Mouse (Mus musculus): ENCODE measurements around the gene Fam181a. TPM values are rescaled to one million over a fixed set of nuclear protein-coding genes. Genes with fewer than 3 reads are reported as not detected.

Fam181a gene
- 0.43 TPM in 1 of 2 replicates, not detected in the other for polyA plus RNA-seq (2015; fragmentation: Nextera tagmentation; extraction: Ambion mirVana)

DNA sequence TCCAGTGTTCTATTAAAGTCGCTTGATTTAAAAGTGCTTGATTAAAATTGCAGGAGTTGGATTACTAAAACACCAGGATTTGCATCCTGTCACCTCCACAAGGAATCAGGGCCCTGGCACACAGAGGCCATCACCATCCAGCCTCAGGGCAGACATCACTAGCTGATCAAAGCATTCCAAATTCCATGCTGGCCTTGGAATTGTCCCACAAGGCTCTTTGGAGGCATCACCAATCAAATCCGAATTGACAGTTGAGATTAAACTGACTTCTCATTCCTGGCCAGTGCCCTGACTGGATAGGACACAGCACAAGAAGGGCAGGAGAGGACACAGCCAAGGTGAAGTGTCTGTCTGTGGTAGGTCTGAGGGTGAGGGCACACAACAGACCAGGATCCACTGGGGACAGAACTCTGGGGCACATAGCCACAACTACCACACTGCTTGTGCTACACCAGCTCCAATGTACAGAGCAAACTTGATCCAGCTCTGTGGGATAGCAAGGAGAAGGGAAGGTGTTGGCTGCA lies at the start of gene Fam181a:
Fam181a (plus strand) TSS at position 232 of the 524 bp plus-strand sequence.
- no peak within 1 kb of the TSS for H3K4me3 ChIP-seq (ENCODE audit: low read length)
- H3K9ac ChIP-seq (ENCODE audit: low read length): no peak within 1 kb of the TSS
- peaks cover 3% of the 10 kb centered on the region; the same call in 1 of the 2 replicates for H3K4me1 ChIP-seq (replicated peaks; ENCODE audit: control insufficient read depth, insufficient read depth, low read length)
- no peak within 1 kb of the TSS for H3K27ac ChIP-seq (ENCODE audit: low read length)
- 59% methylated on average over 2 of the region's 2 CpGs for WGBS
- no peaks in the 10 kb centered on the region for H3K36me3 ChIP-seq (ENCODE audit: control insufficient read depth, insufficient read depth, low read length)
- H3K4me2 ChIP-seq (ENCODE audit: low read depth, low read length): no peak within 1 kb of the TSS
- H3K9me3 ChIP-seq (ENCODE audit: control insufficient read depth, low read length): no peaks in the 10 kb centered on the region; the same call in 1 of the 2 replicates
- no peak for ATAC-seq (ENCODE audit: low read depth)
- peaks cover 4% of the 10 kb centered on the region for H3K27me3 ChIP-seq (ENCODE audit: control insufficient read depth, insufficient read depth, low read depth, low read length)

DNA sequence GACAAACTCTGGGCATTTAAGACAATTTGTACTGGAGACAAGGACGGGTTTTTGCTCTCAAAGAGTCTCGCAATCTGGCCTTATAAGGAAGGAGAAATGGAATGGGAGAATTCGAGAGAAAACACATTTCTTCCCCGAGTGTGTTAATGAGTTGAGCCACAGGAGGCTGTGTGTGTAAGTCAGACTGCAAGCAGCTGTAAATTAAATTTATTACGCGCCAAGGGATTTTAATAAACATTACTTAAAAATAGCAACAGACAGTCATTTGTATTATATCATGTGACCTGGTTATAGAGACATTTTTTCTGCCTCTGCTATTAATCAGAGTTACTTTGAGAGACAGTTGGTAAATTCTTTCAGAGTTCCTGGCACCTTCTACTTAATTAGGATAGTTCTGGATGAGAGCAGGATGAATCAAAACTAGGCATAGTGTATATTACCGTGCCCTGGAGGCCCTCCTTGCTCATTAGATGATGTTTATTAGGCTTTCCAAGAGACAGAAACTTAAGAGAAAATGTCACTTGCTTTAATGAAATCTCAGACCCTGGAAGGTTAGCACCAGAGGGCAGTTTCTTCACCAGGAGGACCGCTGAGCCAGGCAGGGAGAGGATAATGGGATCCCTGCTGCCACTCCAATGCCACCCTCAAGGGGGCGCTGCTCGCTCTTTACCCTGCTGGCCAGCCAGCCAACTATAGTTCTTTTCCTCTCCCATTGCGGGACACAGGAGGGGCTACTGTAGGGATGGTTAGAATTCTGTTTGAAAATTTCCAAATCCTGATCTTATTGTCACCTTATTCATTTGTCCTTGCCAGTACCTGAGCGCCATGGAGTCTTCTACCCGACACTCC lies 48.5 kb upstream of the Fam181a start:
- H3K9me3 ChIP-seq (ENCODE audit: control insufficient read depth, low read length): no peaks in the 10 kb centered on the region
- no peaks in the 10 kb centered on the region for H3K36me3 ChIP-seq (ENCODE audit: control insufficient read depth, insufficient read depth, low read length)
- no peak overlapping the region for H3K27ac ChIP-seq (ENCODE audit: low read length)
- H3K4me2 ChIP-seq (ENCODE audit: low read depth, low read length): no peak overlapping the region
- 59% methylated on average over 13 of the region's 13 CpGs for WGBS
- H3K4me3 ChIP-seq (ENCODE audit: low read length): no peak overlapping the region
- no peaks in the 10 kb centered on the region for H3K4me1 ChIP-seq (replicated peaks; ENCODE audit: control insufficient read depth, insufficient read depth, low read length)
- H3K9ac ChIP-seq (ENCODE audit: low read length): no peak overlapping the region
- H3K27me3 ChIP-seq (ENCODE audit: control insufficient read depth, insufficient read depth, low read depth, low read length): no peaks in the 10 kb centered on the region
- ATAC-seq (ENCODE audit: low read depth): no peak

DNA sequence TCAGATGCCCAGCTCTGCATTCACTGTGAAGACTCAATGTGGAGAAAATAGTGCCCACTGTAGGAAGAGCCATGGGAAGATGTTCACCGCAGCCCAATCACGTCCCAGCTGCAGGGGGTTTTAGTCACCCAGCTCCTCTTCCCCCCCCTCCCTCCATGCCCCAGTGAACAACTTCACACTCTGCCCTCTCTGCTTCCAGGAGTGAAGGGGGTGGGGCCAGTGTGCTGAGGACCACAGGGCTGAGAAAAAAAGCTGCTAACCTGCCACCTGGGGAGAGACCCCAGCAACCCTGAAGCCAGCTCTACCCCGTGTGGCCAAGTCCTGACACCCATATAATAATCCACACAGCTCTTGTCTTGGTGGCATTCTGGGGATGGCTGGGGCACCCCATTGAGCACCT lies 44.2 kb upstream of the Fam181a start:
- H3K9ac ChIP-seq (ENCODE audit: low read length): no peak overlapping the region
- no peak for ATAC-seq (ENCODE audit: low read depth)
- WGBS: 24% methylated on average over 3 of the region's 3 CpGs
- H3K4me2 ChIP-seq (ENCODE audit: low read depth, low read length): no peak overlapping the region
- no peak overlapping the region for H3K4me3 ChIP-seq (ENCODE audit: low read length)
- H3K36me3 ChIP-seq (ENCODE audit: control insufficient read depth, insufficient read depth, low read length): no peaks in the 10 kb centered on the region
- H3K27ac ChIP-seq (ENCODE audit: low read length): no peak overlapping the region
- H3K4me1 ChIP-seq (replicated peaks; ENCODE audit: control insufficient read depth, insufficient read depth, low read length): no peaks in the 10 kb centered on the region
- H3K9me3 ChIP-seq (ENCODE audit: control insufficient read depth, low read length): no peaks in the 10 kb centered on the region
- no peaks in the 10 kb centered on the region for H3K27me3 ChIP-seq (ENCODE audit: control insufficient read depth, insufficient read depth, low read depth, low read length)

DNA sequence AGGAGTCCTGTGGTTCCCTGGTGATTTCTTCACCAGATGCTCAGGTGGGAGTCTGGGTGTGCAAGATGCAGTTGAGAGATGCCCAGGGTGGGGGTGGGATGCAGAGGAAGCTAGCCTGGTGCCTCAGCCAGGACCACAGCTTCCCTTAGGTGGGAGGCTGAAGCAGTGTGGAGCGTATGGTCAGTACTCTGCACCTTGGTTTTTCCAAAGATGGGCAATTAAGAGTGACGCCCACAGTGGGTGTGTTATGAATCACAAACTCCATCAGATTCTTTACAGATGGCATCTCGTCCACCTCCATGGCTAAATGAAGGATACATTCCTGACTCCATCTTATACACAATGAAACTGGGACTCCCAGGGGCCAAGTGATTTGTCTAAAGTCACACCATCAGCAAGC lies 38.6 kb upstream of the Fam181a start:
- no peak for ATAC-seq (ENCODE audit: low read depth)
- Histone ChIP-seq H3K4me3 (ENCODE audit: low read length) (no peak overlapping the region), H3K4me1 (replicated peaks; ENCODE audit: control insufficient read depth, insufficient read depth, low read length) (no peaks in the 10 kb centered on the region), H3K9ac (ENCODE audit: low read length) (no peak overlapping the region), H3K9me3 (ENCODE audit: control insufficient read depth, low read length) (no peaks in the 10 kb centered on the region), H3K27ac (ENCODE audit: low read length) (no peak overlapping the region), H3K4me2 (ENCODE audit: low read depth, low read length) (no peak overlapping the region), H3K36me3 (ENCODE audit: control insufficient read depth, insufficient read depth, low read length) (no peaks in the 10 kb centered on the region), H3K27me3 (ENCODE audit: control insufficient read depth, insufficient read depth, low read depth, low read length) (no peaks in the 10 kb centered on the region)
- WGBS: 85% methylated on average over 3 of the region's 3 CpGs

DNA sequence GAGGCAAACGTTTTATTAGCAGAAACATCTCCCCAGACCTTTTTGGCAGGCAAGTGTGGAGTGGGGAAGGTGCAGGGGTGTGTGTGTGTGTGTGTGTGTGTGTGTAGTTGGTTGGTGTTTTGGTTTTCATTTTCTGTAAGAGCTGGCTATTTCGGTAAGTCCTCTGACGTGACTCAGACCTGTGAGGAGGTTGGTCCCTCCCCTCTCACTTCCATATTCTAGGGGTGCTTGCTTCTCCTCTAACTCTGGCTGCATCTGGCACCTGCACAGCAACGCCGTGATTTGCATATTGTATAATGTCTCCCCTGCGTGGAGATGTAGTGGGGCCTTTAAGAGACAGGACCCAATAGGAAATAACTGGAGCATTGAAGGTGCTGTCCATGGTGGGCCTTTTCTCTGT lies 37.7 kb upstream of the Fam181a start:
- WGBS: 52% methylated on average over 6 of the region's 6 CpGs
- Histone ChIP-seq H3K4me3 (ENCODE audit: low read length) (no peak overlapping the region), H3K27me3 (ENCODE audit: control insufficient read depth, insufficient read depth, low read depth, low read length) (no peaks in the 10 kb centered on the region), H3K4me2 (ENCODE audit: low read depth, low read length) (no peak overlapping the region), H3K27ac (ENCODE audit: low read length) (no peak overlapping the region), H3K9me3 (ENCODE audit: control insufficient read depth, low read length) (no peaks in the 10 kb centered on the region), H3K9ac (ENCODE audit: low read length) (no peak overlapping the region), H3K4me1 (replicated peaks; ENCODE audit: control insufficient read depth, insufficient read depth, low read length) (no peaks in the 10 kb centered on the region), H3K36me3 (ENCODE audit: control insufficient read depth, insufficient read depth, low read length) (no peaks in the 10 kb centered on the region)
- no peak for ATAC-seq (ENCODE audit: low read depth)

GRCm38 (mm10) chr12:103273732-103274131 lies 37.0 kb upstream of the Fam181a start:
- Histone ChIP-seq H3K36me3 (ENCODE audit: control insufficient read depth, insufficient read depth, low read length) (no peaks in the 10 kb centered on the region), H3K4me1 (replicated peaks; ENCODE audit: control insufficient read depth, insufficient read depth, low read length) (no peaks in the 10 kb centered on the region), H3K4me2 (ENCODE audit: low read depth, low read length) (no peak overlapping the region), H3K27ac (ENCODE audit: low read length) (no peak overlapping the region), H3K9ac (ENCODE audit: low read length) (no peak overlapping the region), H3K27me3 (ENCODE audit: control insufficient read depth, insufficient read depth, low read depth, low read length) (no peaks in the 10 kb centered on the region), H3K4me3 (ENCODE audit: low read length) (no peak overlapping the region), H3K9me3 (ENCODE audit: control insufficient read depth, low read length) (no peaks in the 10 kb centered on the region)
- ATAC-seq (ENCODE audit: low read depth): no peak
- 75% methylated on average over 2 of the region's 2 CpGs for WGBS

- Histone ChIP-seq H3K4me3 (ENCODE audit: low read length) (no peak overlapping the region), H3K9me3 (ENCODE audit: control insufficient read depth, low read length) (no peaks in the 10 kb centered on the region), H3K36me3 (ENCODE audit: control insufficient read depth, insufficient read depth, low read length) (no peaks in the 10 kb centered on the region), H3K4me1 (replicated peaks; ENCODE audit: control insufficient read depth, insufficient read depth, low read length) (no peaks in the 10 kb centered on the region), H3K27me3 (ENCODE audit: control insufficient read depth, insufficient read depth, low read depth, low read length) (no peaks in the 10 kb centered on the region), H3K9ac (ENCODE audit: low read length) (no peak overlapping the region), H3K27ac (ENCODE audit: low read length) (no peak overlapping the region), H3K4me2 (ENCODE audit: low read depth, low read length) (no peak overlapping the region)
- ATAC-seq (ENCODE audit: low read depth): no peak
- 62% methylated on average over 4 of the region's 4 CpGs for WGBS
These were observed 34.4 kb upstream of the Fam181a start for GRCm38 (mm10) chr12:103276422-103276821.

GRCm38 (mm10) chr12:103281491-103281890 lies 29.3 kb upstream of the Fam181a start:
- H3K27ac ChIP-seq (ENCODE audit: low read length): no peak overlapping the region
- H3K4me3 ChIP-seq (ENCODE audit: low read length): no peak overlapping the region
- no peaks in the 10 kb centered on the region for H3K27me3 ChIP-seq (ENCODE audit: control insufficient read depth, insufficient read depth, low read depth, low read length)
- ATAC-seq (ENCODE audit: low read depth): no peak; the same call in 1 of the 2 replicates
- no peak overlapping the region for H3K9ac ChIP-seq (ENCODE audit: low read length)
- H3K4me2 ChIP-seq (ENCODE audit: low read depth, low read length): no peak overlapping the region
- no peaks in the 10 kb centered on the region for H3K9me3 ChIP-seq (ENCODE audit: control insufficient read depth, low read length)
- 45% methylated on average over 2 of the region's 2 CpGs for WGBS
- H3K4me1 ChIP-seq (replicated peaks; ENCODE audit: control insufficient read depth, insufficient read depth, low read length): no peaks in the 10 kb centered on the region; the same call in 1 of the 2 replicates
- no peaks in the 10 kb centered on the region for H3K36me3 ChIP-seq (ENCODE audit: control insufficient read depth, insufficient read depth, low read length)

GRCm38 (mm10) chr12:103281912-103282311 lies 28.9 kb upstream of the Fam181a start:
- no peaks in the 10 kb centered on the region for H3K9me3 ChIP-seq (ENCODE audit: control insufficient read depth, low read length)
- 26% methylated on average over 4 of the region's 4 CpGs for WGBS
- H3K27ac ChIP-seq (ENCODE audit: low read length): no peak overlapping the region
- no peak overlapping the region for H3K4me2 ChIP-seq (ENCODE audit: low read depth, low read length)
- no peak overlapping the region for H3K9ac ChIP-seq (ENCODE audit: low read length)
- no peak overlapping the region for H3K4me3 ChIP-seq (ENCODE audit: low read length)
- ATAC-seq (ENCODE audit: low read depth): peak; percentile 82
- H3K36me3 ChIP-seq (ENCODE audit: control insufficient read depth, insufficient read depth, low read length): no peaks in the 10 kb centered on the region
- H3K4me1 ChIP-seq (replicated peaks; ENCODE audit: control insufficient read depth, insufficient read depth, low read length): no peaks in the 10 kb centered on the region; the same call in 1 of the 2 replicates
- H3K27me3 ChIP-seq (ENCODE audit: control insufficient read depth, insufficient read depth, low read depth, low read length): no peaks in the 10 kb centered on the region
